Mouse (Mus musculus) layer of hippocampus, adult 11-12 months (tissue): Measurements from ENCODE around the gene Theg.

Experiments
- DNase-seq: peaks from one replicate; pipeline ENCODE4 v3.0.0; 2022; ENCODE audit warnings: low spot score

Gene Theg

DNA sequence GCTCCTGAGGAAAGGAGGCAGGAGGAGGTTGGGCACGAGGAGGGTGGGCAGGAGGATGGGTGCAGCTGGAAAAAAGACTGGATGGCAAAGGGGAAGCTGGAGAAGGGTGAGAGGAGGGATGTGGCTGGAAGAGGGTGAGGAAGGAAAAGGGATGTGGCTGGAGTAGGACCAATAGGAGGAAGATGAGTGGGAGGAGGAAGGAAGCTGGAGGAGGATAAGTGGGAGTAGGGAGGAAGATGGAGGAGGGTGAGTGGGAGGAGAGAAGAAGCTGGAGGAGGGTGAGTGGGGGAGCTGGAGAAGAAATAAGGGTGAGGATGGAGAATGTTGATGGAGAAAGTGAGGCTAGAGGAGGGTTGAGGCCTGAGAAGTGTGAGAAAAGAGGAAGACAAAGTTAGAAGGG, 51.7 kb downstream of the Theg start:
- DNase-seq = no peak

DNA sequence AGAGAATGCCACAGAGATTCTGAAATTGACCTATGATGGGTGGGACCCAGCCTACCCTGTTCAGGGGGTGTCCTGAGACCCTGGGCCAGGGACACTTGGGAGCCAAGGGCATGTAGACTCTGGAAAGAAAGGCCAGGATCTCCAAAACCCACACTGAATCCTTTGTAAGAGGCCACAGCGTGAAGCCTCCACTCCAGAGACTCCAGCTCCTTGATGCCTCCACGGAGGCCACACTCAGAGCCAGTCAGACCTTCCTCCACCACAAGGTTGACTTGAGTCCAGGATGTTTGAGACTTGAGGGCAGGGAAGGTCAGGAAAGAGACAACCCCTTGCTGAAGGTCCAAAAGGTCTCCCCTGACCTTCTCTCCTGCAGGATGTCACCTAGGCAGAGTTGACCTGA, 52.7 kb downstream of the Theg start:
- DNase-seq = no peak

DNA sequence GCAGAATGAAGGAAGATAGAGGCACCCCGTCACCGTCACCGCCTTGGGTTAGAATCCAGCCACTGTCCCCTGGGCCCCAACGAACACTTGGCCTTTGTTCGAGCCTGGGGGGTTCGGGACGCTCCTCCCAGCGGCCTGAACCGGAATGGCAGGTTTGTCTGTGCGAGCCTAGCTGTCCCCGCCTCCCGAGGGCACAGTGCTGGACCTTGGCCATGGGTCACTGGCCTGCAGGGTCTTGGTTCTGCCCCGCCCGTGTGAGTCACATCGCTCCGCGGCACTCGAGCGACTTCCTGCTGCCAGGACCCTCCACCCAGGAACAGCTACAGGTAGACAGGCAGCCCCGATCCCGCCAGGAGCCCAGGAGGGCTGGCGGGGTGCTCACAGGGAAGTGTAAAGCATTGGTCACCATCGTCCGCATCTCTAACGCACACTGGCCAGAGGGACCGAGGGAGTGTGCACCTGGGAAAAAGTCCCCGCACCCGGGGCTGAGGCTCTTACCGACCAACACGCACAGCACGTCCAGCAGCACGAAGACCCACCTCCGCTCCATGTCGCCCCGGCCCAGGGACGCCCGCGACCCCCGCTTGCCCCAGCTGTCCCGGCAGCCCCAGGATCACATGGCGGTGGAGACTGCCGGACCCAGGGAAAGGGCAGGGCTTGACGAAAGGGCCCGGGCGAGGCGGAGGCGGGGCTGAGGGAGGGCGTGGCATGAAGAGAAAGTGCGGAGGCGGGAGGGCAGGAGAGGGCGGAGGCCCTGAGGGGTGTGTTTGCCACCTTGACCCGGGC, 53.8 kb downstream of the Theg start, which contains the start of gene Plpp2:
TSS of gene Plpp2 (minus strand) at position 671 of the 786 bp plus-strand sequence.
- DNase-seq = peak; percentile 71

DNA sequence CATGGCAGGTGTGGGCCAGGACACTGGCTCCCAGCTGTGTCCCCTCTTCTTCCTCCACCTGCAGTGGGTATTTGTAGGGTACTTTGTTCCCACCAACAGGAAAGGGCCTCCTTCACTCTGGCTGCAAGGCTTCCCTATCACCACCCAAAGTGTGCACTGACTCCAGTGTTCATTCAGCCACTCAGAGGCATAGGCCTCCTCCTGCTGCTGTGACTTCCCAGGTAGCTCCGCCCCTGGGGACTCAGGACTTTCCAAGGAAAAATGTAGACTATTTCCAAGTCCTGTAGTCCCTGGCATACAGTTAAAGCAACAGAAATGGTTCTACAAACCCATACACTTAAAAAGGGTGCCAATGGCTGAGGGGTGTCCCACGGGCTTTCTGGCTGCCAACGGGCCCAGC, 54.5 kb downstream of the Theg start:
- peak; percentile 3 for DNase-seq

DNA sequence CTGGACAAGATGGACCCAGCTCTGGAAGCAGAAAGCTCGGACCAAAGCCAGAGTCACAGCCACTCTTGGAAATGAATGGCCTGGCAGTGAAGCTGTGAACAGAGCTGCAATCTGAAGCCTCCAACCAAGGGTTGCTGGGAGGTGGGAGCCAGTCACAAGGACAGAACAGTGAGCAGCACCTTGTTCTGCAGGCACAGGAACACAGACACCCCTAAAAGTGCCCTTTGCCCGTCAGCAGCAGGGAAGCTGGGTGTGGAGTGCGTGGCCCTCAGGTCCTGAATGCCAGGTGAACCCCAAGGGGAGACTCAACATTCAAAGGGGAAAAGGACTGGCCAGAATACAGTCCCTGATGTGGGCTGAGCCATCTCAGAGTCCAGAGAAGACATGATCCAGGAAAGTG, 55.5 kb downstream of the Theg start:
- DNase-seq = no peak

DNA sequence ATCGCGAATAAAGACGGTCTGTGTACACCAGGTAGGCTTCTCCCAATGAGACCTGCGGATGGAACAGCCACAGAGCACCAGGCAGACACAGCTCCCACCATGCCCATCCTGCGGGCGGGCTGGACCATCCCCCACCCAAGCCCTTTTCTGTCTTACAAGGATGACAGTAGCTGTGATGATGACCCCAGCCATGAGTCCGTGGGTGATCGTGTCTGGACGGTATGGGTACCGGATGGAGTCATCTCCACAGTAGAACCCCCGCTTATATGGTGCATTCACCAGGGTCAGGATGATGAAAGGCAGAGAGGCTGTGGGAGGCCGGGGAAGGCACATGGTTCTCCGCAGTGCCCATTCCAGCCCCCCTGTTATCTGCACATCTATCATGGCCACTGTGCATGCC, 56.4 kb downstream of the Theg start:
- no peak for DNase-seq

DNA sequence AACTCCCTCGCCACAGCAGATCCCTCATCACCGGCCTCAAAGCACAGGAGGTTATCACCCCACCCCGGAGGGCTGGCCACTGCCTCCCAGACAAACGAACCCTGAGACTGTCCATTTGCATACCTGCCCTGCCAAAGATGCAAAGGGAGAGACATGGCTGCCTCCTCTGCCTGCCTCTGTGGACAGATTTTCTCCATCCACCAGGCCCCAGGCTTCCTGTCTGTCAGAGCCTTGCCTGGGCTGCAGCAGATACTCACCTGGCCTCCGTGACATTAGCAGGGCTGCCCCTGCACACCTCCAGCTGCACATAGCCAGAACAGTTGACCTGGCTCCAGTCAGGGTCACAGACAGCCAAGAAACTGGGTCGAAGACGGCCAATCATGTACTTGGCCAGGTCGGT, 56.9 kb downstream of the Theg start:
- DNase-seq = no peak

DNA sequence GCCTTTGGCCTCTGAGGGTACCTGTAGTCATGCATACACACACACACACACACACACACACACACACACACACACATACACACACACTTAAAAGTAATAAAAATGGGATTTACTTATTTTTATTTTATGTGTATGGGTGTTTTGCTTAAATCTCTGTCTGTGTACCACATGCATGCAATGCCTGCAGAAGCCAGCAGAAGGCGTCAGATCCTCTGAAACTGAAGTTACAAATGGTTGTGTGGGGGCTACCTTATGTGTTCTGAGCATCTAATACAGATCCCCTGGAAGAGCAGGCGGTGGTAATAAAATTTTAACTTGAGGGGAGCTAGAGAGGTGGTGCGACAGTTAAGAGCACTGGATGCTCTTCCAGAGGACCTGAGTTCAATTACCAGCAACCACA, 59.0 kb downstream of the Theg start:
- no peak for DNase-seq

DNA sequence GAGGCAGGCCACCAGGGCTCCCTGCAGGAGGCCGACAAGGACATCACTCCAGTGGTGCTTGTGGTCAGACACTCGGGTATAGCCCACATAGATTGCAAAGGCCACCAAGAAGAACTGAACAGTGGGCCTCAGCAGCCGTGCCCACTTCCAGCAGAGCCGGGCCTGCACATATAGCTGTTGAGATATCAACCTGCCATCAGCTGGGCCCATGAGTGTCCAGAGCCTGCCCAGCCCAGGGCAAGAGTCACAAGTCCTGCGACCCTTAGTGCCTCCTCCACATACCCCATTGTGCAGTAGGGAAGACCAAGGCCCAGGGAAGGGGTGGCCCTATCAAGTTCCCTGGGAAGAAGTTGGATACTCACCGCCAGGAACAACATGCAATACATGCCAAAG, 59.7 kb downstream of the Theg start:
- DNase-seq = no peak

DNA sequence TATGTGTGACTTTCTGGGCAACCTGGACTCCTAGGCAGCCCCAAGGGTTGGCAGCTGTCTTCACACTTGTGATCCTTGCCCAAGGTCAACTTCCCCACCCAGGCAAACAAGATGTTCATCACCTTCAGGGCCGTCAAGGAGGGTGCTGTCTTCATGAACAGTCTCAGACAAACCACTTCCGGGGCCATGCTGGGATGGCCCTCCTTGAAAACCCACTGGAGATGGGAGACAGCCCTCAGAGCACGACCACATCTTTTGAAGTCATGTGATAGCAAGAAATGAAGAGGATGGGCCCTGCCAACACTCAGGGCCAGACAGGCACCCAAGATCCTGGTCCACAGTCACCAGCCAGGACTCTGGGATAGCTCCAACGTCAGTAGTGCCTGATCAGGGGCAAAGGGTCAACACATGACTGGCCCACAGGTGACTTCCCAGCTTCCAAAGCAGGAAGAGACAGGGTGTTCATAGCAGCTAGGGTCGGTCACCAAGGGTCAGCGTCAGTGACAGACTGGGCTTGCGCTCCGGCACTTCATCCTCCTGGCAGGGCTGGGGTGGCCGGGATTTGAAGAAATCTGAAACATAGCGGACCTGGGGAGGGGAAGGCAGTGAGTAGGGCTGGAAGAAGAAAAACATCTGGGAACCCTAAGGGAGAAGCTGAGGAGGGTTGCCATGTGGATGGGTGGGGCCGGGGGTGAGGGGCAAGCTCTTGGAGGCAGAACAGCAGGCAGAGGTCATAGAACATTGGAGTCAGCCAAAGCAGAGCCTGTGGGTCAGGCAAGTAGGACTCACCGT, 60.3 kb downstream of the Theg start:
- DNase-seq = no peak
